Mouse (Mus musculus): Measurements from ENCODE around the gene Tmem117.
A peak's percentile ranks its signal among the peaks of the same experiment; 100 is the strongest.

Tmem117 gene

GRCm38 (mm10) chr15:94770832-94771578, 142.0 kb downstream of the Tmem117 start:
- DNase-seq (ENCODE audit: low read depth, low spot score) = no peak

GRCm38 (mm10) chr15:94771691-94772090, 142.7 kb downstream of the Tmem117 start:
- no peak for DNase-seq (ENCODE audit: low read depth, low spot score)

GRCm38 (mm10) chr15:94776119-94777069, 147.4 kb downstream of the Tmem117 start:
- DNase-seq (ENCODE audit: low read depth, low spot score) = no peak

GRCm38 (mm10) chr15:94781556-94781955, 152.5 kb downstream of the Tmem117 start:
- no peak for DNase-seq (ENCODE audit: low read depth, low spot score)

GRCm38 (mm10) chr15:94793455-94793854, 164.4 kb downstream of the Tmem117 start:
- no peak for DNase-seq (ENCODE audit: low read depth, low spot score)

- no peak for DNase-seq (ENCODE audit: low read depth, low spot score)
Measured at GRCm38 (mm10) chr15:94795484-94795883, 166.5 kb downstream of the Tmem117 start.

GRCm38 (mm10) chr15:94798236-94798635, 169.2 kb downstream of the Tmem117 start:
- no peak for DNase-seq (ENCODE audit: low read depth, low spot score)

- DNase-seq (ENCODE audit: low read depth, low spot score) = peak; percentile 15
Measured at GRCm38 (mm10) chr15:94801462-94801861, 172.4 kb downstream of the Tmem117 start.

GRCm38 (mm10) chr15:94802820-94803219, 173.8 kb downstream of the Tmem117 start:
- DNase-seq (ENCODE audit: low read depth, low spot score) = no peak

GRCm38 (mm10) chr15:94803624-94804342, 174.8 kb downstream of the Tmem117 start:
- no peak for DNase-seq (ENCODE audit: low read depth, low spot score)

- DNase-seq (ENCODE audit: low read depth, low spot score) = no peak
Measured at GRCm38 (mm10) chr15:94806005-94806404, 177.0 kb downstream of the Tmem117 start.

GRCm38 (mm10) chr15:94811550-94811949, 182.5 kb downstream of the Tmem117 start:
- no peak for DNase-seq (ENCODE audit: low read depth, low spot score)

- peak; percentile 11 for DNase-seq (ENCODE audit: low read depth, low spot score)
Measured at GRCm38 (mm10) chr15:94814213-94815100, 185.4 kb downstream of the Tmem117 start.

GRCm38 (mm10) chr15:94835634-94836033, 206.6 kb downstream of the Tmem117 start:
- no peak for DNase-seq (ENCODE audit: low read depth, low spot score)

GRCm38 (mm10) chr15:94838646-94839045, 209.6 kb downstream of the Tmem117 start:
- no peak for DNase-seq (ENCODE audit: low read depth, low spot score)

GRCm38 (mm10) chr15:94847501-94847900, 218.5 kb downstream of the Tmem117 start:
- no peak for DNase-seq (ENCODE audit: low read depth, low spot score)

- DNase-seq (ENCODE audit: low read depth, low spot score) = no peak
Measured at GRCm38 (mm10) chr15:94859641-94860040, 230.6 kb downstream of the Tmem117 start.

- no peak for DNase-seq (ENCODE audit: low read depth, low spot score)
Measured at GRCm38 (mm10) chr15:94861173-94861572, 232.1 kb downstream of the Tmem117 start.

- no peak for DNase-seq (ENCODE audit: low read depth, low spot score)
Measured at GRCm38 (mm10) chr15:94864134-94864533, 235.1 kb downstream of the Tmem117 start.

- no peak for DNase-seq (ENCODE audit: low read depth, low spot score)
Measured at GRCm38 (mm10) chr15:94868372-94868771, 239.3 kb downstream of the Tmem117 start.

GRCm38 (mm10) chr15:94885026-94885425, 256.0 kb downstream of the Tmem117 start:
- DNase-seq (ENCODE audit: low read depth, low spot score) = no peak

All from ES-CJ7 (cell line).